Comparison of ENCODE assay signal across 8 mouse cellular contexts in genomic region chr1:89192536-89193220, GRCm38 (mm10).
A peak's percentile ranks its signal among the peaks of the same experiment; 100 is the strongest.
DNase-seq lines count a peak whose midpoint lies in the region; ATAC-seq and TF ChIP-seq lines count a peak whose summit lies in the region.

No protein-coding gene starts in this region.

- H3K4me1 ChIP-seq in forebrain, postnatal 0 days (ENCODE audit: insufficient read depth): no peaks in the 10 kb centered on the region
- H3K4me1 ChIP-seq in forebrain, embryonic 15.5 days: no peaks in the 10 kb centered on the region
- H3K4me1 ChIP-seq in embryonic fibroblast, embryonic 13.5 days (ENCODE audit: control insufficient read depth, insufficient read depth, low read length): peaks cover 3% of the 10 kb centered on the region
- H3K4me1 ChIP-seq in lung, postnatal 0 days (ENCODE audit: insufficient read depth, low read depth, low read length): no peaks in the 10 kb centered on the region

- peak; percentile 20 for DNase-seq in forebrain, postnatal 0 days
- DNase-seq in spleen, postnatal 4 days (ENCODE audit: low spot score in 2 of 2): peak; percentile 22 to 68
- no peak for DNase-seq in spleen, postnatal 36 days (ENCODE audit: low spot score in 2 of 2)
- peak; percentile 63 for DNase-seq in lung, postnatal 0 days (ENCODE audit: low spot score)
- no peak for DNase-seq in right cerebral cortex, postnatal 4 days
- no peak for DNase-seq in right cerebral cortex, postnatal 25 days

- no peak overlapping the region for H3K27ac ChIP-seq in forebrain, postnatal 0 days (ENCODE audit: low read depth, low read length)
- no peak overlapping the region for H3K27ac ChIP-seq in forebrain, embryonic 15.5 days (replicated peaks)
- H3K27ac ChIP-seq in embryonic fibroblast, embryonic 13.5 days (ENCODE audit: insufficient read depth, low read length): no peak overlapping the region
- H3K27ac ChIP-seq in lung, postnatal 0 days (ENCODE audit: low read length): no peak overlapping the region

- no peak for TF ChIP-seq POLR2A in embryonic fibroblast, embryonic 13.5 days (IDR thresholded peaks at IDR 0.05; ENCODE audit: low read depth, low read length)

- no peaks in the 10 kb centered on the region for H3K27me3 ChIP-seq in forebrain, postnatal 0 days (ENCODE audit: insufficient read depth, low read length)
- H3K27me3 ChIP-seq in forebrain, embryonic 15.5 days: no peaks in the 10 kb centered on the region
- H3K27me3 ChIP-seq in lung, postnatal 0 days (replicated peaks; ENCODE audit: insufficient read depth, low read length): no peaks in the 10 kb centered on the region

- no peaks in the 10 kb centered on the region for H3K9me3 ChIP-seq in forebrain, postnatal 0 days (ENCODE audit: low read length)
- H3K9me3 ChIP-seq in forebrain, embryonic 15.5 days: no peaks in the 10 kb centered on the region
- H3K9me3 ChIP-seq in lung, postnatal 0 days (ENCODE audit: low read length): no peaks in the 10 kb centered on the region

- H3K4me3 ChIP-seq in forebrain, postnatal 0 days (ENCODE audit: low read depth, low read length): no peak overlapping the region
- no peak overlapping the region for H3K4me3 ChIP-seq in forebrain, embryonic 15.5 days
- no peak overlapping the region for H3K4me3 ChIP-seq in embryonic fibroblast, embryonic 13.5 days (ENCODE audit: insufficient read depth, low read length)
- no peak overlapping the region for H3K4me3 ChIP-seq in lung, postnatal 0 days (ENCODE audit: low read depth, low read length)

- TF ChIP-seq EP300 in lung, postnatal 0 days (IDR thresholded peaks at IDR 0.05): no peak

- ATAC-seq in forebrain, postnatal 0 days: no peak
- ATAC-seq in forebrain, embryonic 15.5 days (replicated peaks): no peak
- ATAC-seq in lung, postnatal 0 days: no peak

- no peak overlapping the region for H3K9ac ChIP-seq in forebrain, postnatal 0 days
- no peak overlapping the region for H3K9ac ChIP-seq in forebrain, embryonic 15.5 days (replicated peaks)
- H3K9ac ChIP-seq in lung, postnatal 0 days (replicated peaks; ENCODE audit: low read depth): no peak overlapping the region

- H3K4me2 ChIP-seq in forebrain, postnatal 0 days (ENCODE audit: low read depth): no peak overlapping the region
- H3K4me2 ChIP-seq in forebrain, embryonic 15.5 days (replicated peaks): no peak overlapping the region
- no peak overlapping the region for H3K4me2 ChIP-seq in lung, postnatal 0 days (replicated peaks; ENCODE audit: low read depth, low read length)

- peak; percentile 67 for TF ChIP-seq CTCF in forebrain, postnatal 0 days (IDR thresholded peaks at IDR 0.05; ENCODE audit: low read depth)
- peak; percentile 32; the same call in 1 of the 2 replicates for TF ChIP-seq CTCF in embryonic fibroblast, embryonic 13.5 days (IDR thresholded peaks at IDR 0.05; ENCODE audit: borderline replicate concordance, insufficient read depth, low read length)
- TF ChIP-seq CTCF in lung, postnatal 0 days (IDR thresholded peaks at IDR 0.05): peak; percentile 86

- 77% methylated on average over 11 of the region's 11 CpGs for WGBS in forebrain, postnatal 0 days
- WGBS in forebrain, embryonic 15.5 days: 74% methylated on average over 11 of the region's 11 CpGs
- WGBS in lung, postnatal 0 days: 64% methylated on average over 11 of the region's 11 CpGs

- no peaks in the 10 kb centered on the region for H3K36me3 ChIP-seq in forebrain, postnatal 0 days (ENCODE audit: insufficient read depth)
- no peaks in the 10 kb centered on the region for H3K36me3 ChIP-seq in forebrain, embryonic 15.5 days
- no peaks in the 10 kb centered on the region for H3K36me3 ChIP-seq in lung, postnatal 0 days (ENCODE audit: insufficient read depth, low read length)

Comparison
In these comparisons a context has a peak if more than half of its experiments do, and no peak if none do; other contexts are left out.
1. DNase-seq: peak in forebrain, postnatal 0 days (single experiment), spleen, postnatal 4 days (2 of 2) and lung, postnatal 0 days (single experiment); none in spleen, postnatal 36 days (0 of 2), right cerebral cortex, postnatal 4 days (single experiment) and right cerebral cortex, postnatal 25 days (single experiment).
2. CTCF ChIP-seq: peak in every context shown above with its lines; median percentile 86 in lung, postnatal 0 days; 67 in forebrain, postnatal 0 days; 32 in embryonic fibroblast, embryonic 13.5 days.